Mouse (Mus musculus): ENCODE results near the gene Ereg.
A peak's percentile ranks its signal among the peaks of the same experiment; 100 is the strongest.

Ereg gene

DNA sequence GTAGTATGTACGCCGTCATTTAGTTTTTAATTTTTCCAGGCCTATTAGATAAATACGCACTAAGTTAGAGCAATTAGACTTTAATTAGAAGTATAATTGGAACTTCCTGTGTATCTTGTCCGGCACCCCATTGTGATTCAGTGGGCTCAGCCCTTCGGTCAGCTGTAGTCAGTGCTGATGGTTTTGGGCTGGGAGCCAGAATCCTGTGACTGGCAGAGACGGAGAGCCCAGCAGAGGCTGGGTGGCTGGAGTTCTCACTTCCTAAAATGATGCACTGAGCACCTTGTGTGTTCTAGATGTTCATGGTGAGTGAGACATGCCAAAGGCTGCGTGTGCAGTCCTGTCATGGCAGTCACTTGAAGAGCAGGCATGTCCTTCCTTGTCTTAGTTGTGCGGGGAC, 36.6 kb downstream of the Ereg start:
- DNase-seq (ENCODE audit: low spot score): no peak

DNA sequence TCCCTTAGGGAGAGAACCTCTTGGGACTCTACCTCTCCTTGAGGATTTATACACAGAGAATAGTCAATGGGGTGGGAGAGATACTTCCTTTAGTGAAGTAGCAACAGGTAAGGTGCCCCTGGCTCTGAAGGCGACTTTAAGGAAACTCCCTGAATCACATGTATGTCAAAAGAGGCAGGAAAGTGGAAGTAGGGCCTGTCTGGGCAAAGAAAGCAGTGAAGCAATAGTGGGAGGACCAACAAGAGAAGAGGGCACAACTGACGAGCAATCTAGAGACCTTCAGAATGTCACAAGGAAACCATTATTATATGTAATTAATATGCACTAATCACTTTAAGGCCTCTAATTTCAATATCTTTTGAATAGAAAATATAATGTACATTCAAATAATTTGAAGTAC, 39.5 kb downstream of the Ereg start:
- DNase-seq (ENCODE audit: low spot score): no peak

DNA sequence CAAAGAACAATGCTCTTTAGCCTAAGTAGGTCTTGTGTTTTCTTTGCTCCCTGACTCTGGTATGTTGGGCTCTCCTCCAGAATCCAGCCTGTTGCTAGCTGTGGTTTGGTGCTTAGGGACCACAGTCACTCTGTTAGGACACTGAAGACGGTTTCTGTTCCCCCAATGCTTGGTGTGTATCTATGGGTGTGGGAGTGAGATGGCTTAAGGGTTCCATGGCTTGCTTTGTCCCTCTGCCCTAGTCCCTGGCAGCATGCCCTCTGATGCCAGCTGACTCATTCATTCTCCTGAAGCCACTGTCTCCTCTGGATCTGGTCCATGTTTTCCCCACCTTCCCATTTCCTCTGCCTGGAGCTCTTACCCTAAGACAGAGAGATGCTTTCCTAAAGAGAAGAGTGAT, 40.2 kb downstream of the Ereg start:
- DNase-seq (ENCODE audit: low spot score): no peak

GRCm38 (mm10) chr5:91118618-91119017, 44.2 kb downstream of the Ereg start:
- DNase-seq (ENCODE audit: low spot score): no peak

DNA sequence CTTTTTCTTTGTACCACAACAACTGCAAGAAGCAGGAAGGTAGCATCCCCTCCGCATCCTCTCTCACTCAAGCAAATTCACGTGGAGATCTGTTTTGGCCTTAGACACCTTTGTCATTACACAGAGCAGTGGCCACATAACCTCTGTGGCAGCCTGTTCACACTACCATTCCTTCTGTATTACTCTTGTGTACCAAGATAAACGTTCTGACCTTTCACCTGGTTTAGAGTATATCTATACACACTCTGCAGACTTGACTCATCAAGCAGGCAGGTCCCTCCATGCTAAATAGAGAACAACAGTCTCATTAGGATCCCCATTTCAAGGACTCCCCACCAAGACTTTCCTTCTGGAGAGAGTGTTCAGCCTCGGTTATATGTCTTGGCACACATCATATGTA, 49.0 kb downstream of the Ereg start:
- DNase-seq (ENCODE audit: low spot score): no peak

DNA sequence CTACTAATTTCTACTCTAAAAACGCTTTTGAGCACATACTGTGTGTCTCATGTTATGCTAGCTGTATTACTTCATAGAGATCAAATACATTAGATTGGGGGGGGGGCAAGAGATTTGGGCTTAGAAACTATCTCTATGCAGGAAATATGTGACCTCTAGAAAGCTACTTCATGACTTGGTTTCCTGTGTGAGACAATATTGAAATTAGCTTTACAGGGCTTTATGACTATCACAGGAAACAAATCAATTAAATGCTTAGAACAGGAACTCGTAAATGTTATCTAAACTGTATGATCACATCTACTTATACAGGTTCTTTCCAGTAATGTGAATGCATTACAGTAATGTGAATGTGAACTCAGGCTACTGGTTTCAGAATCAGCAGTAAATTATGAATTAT, 49.7 kb downstream of the Ereg start:
- DNase-seq (ENCODE audit: low spot score): no peak

DNA sequence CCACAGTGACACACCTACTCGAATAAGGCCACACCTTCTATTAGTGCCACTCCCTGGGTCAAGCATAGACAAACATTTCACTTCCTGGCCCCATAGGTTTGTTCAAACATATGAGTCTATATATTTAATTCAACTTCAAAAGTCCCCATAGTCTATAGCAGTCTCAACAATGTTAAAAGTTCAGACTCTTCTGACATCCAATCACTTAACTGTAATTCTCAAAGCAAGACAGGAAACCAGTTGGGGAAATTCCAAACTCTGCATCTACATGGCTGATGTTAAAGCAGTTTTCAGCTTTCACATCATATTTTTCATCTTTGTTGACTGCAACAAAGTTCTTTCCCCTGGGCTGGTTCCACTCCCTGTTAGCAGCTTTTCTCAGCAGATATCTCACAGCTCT, 52.2 kb downstream of the Ereg start:
- DNase-seq (ENCODE audit: low spot score): no peak

DNA sequence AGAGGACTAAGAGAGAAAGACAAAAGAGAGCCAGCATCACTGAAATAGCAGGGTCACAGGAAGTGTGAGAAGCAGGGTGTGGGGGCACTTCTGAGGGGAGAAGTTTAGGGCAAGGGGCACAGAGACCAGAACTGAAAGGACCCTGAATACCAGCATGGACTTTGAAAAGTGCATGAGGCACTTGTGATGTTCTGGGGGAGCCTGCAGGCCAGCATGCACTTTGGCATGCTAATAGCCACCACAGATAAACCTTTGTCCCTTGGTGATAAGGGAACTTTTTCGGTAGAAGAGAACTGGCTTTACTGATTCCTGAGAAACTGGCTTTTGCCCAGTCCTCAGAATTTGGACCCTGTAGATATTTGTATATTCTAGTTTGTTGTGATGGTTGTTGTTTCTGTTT, 60.5 kb downstream of the Ereg start:
- no peak for DNase-seq (ENCODE audit: low spot score)

DNA sequence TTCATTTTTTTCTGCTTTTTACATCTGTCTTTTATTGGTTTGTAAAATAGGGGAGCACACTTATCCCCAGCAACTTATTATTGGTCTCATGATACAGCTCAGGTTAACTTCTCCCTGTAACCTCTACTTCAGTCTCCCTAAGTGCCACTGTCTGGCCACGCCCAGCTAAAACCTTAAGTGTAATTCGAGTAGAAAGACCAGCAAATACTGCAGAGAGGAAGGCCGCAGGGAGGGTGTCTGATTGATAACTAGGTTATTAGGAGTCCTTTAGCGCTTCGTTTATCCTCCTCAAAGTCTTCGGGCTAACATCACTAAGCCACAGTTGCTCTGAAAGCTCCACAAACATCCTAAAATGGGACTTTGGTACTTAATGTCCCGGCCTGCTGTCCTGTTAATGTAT, 64.5 kb downstream of the Ereg start:
- no peak for DNase-seq (ENCODE audit: low spot score)

- peak; percentile 39 for DNase-seq (ENCODE audit: low spot score)
These were observed 65.0 kb downstream of the Ereg start, which contains the start of gene Areg for GRCm38 (mm10) chr5:91139446-91139873. Gene Areg, plus strand, starts transcription at chr5:91139599.

DNA sequence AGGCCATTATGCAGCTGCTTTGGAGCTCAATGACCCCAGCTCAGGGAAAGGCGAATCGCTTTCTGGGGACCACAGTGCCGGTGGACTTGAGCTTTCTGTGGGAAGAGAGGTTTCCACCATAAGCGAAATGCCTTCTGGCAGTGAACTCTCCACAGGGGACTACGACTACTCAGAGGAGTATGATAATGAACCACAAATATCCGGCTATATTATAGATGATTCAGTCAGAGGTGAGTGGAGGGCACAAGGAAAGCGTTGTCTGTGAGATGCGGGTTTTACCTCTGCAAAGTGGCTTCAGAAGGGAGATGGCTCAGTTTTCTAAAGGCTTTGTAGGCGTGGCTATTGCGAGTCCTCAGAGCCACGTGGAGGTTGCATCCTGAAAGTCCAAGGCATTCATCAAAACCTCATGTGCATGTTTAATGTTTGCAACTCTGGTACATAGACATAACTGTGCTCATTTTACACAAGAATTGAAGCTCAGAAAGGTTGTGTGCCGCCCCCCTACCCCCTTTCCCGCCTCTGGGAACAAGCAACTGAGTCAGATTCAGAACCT, 66.5 kb downstream of the Ereg start:
- no peak for DNase-seq (ENCODE audit: low spot score)

Data from T-cell, adult 2 months (primary cell).